In the genomic region with DNA sequence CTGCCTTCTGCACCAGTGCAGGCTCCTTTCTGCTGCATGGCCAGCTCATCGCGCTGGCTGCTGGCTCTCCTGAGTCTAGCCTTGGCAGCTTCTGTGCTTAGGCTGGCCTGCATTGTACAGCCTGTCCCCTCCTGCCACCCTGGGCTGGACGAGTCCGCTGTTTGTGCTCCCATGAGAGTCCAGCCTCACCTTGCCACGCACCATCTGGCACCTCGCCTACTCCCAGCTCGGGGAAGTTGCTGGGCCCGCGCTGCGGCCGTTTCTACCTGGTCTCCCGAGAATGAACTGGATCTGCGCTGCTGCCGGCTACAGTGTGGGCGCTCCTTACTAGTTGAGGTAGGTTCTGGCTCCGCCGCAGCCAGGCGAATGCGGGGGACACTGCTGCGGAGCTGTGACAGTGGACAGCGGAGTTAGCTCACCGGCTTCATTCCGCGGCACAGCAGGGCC, we compare ENCODE assay signal across 8 mouse cellular contexts. TPM values are rescaled to one million over a fixed set of nuclear protein-coding genes. Genes with fewer than 3 reads are reported as not detected.
DNase-seq lines count a peak whose midpoint lies in the region; ATAC-seq lines count a peak whose summit lies in the region.

No protein-coding gene starts in this region.

- intact Hi-C loops in left cerebral cortex, postnatal 25 days (cut with DNase I), result loop anchor here (2.0 to 5.0 kb wide), 2 partner anchors 109 to 135 kb away; no protein-coding TSS in a partner anchor

- ATAC-seq in hindbrain, embryonic 11.5 days (ENCODE audit: low FRiP score), result no peak
- no peak for ATAC-seq in limb, embryonic 12.5 days (ENCODE audit: insufficient number of reproducible peaks, insufficient read depth, low FRiP score, low TSS enrichment, low read depth)
- ATAC-seq in midbrain, embryonic 14.5 days (ENCODE audit: low FRiP score, low TSS enrichment), result no peak

- peak; percentile 27 to 50 for DNase-seq in left cerebral cortex, postnatal 25 days (ENCODE audit: low spot score in 2 of 2)
- no peak for DNase-seq in left cerebral cortex, adult 9 months (ENCODE audit: low spot score in 2 of 2)
- peak; percentile 68 to 70 for DNase-seq in cerebellum, postnatal 36 days
- peak; percentile 51 for DNase-seq in hindbrain, embryonic 11.5 days (ENCODE audit: low spot score)
- DNase-seq in midbrain, embryonic 14.5 days, result peak; percentile 56
- no peak for DNase-seq in urinary bladder, postnatal 25 days (ENCODE audit: low spot score)
- DNase-seq in layer of hippocampus, adult 18-20 months (ENCODE audit: low spot score in 2 of 2), result no peak

- no peaks in the 10 kb centered on the region for H3K4me1 ChIP-seq in hindbrain, embryonic 11.5 days (replicated peaks; ENCODE audit: control insufficient read depth, insufficient read depth, low read length)
- peaks cover 7% of the 10 kb centered on the region for H3K4me1 ChIP-seq in limb, embryonic 12.5 days (replicated peaks)
- H3K4me1 ChIP-seq in midbrain, embryonic 14.5 days (ENCODE audit: control insufficient read depth, insufficient read depth, low read length), result peaks cover 10% of the 10 kb centered on the region; the same call in 1 of the 2 replicates

- H3K4me2 ChIP-seq in hindbrain, embryonic 11.5 days (replicated peaks; ENCODE audit: low read depth, low read length), result peak overlapping the region; percentile 66
- H3K4me2 ChIP-seq in limb, embryonic 12.5 days, result peak overlapping the region; percentile 75
- peak overlapping the region; percentile 60 for H3K4me2 ChIP-seq in midbrain, embryonic 14.5 days (ENCODE audit: low read length)

- peak overlapping the region; percentile 27 for H3K4me3 ChIP-seq in hindbrain, embryonic 11.5 days (ENCODE audit: low read depth, low read length)
- H3K4me3 ChIP-seq in limb, embryonic 12.5 days (replicated peaks), result peak overlapping the region; percentile 42
- H3K4me3 ChIP-seq in midbrain, embryonic 14.5 days (replicated peaks; ENCODE audit: low read depth, low read length), result peak overlapping the region; percentile 31

- H3K9me3 ChIP-seq in hindbrain, embryonic 11.5 days (ENCODE audit: control insufficient read depth, low read length), result no peaks in the 10 kb centered on the region
- H3K9me3 ChIP-seq in limb, embryonic 12.5 days, result 0 out of 2 replicates have a peak, but pooled peaks cover 5% of the 10 kb centered on the region
- no peaks in the 10 kb centered on the region for H3K9me3 ChIP-seq in midbrain, embryonic 14.5 days (ENCODE audit: control insufficient read depth, low read length)

- H3K36me3 ChIP-seq in hindbrain, embryonic 11.5 days (ENCODE audit: control insufficient read depth, insufficient read depth, low read length), result no peaks in the 10 kb centered on the region
- no peaks in the 10 kb centered on the region for H3K36me3 ChIP-seq in limb, embryonic 12.5 days
- H3K36me3 ChIP-seq in midbrain, embryonic 14.5 days (ENCODE audit: control insufficient read depth, insufficient read depth, low read length), result no peaks in the 10 kb centered on the region

- H3K27me3 ChIP-seq in hindbrain, embryonic 11.5 days (ENCODE audit: control insufficient read depth, insufficient read depth, low read length), result 0 out of 2 replicates have a peak, but pooled peaks cover 2% of the 10 kb centered on the region
- H3K27me3 ChIP-seq in limb, embryonic 12.5 days, result peaks cover 43% of the 10 kb centered on the region
- H3K27me3 ChIP-seq in midbrain, embryonic 14.5 days (ENCODE audit: control insufficient read depth, insufficient read depth, low read length), result no peaks in the 10 kb centered on the region; the same call in 1 of the 2 replicates

- H3K9ac ChIP-seq in hindbrain, embryonic 11.5 days (ENCODE audit: low read depth, low read length), result peak overlapping the region; percentile 21; the same call in 1 of the 2 replicates
- H3K9ac ChIP-seq in limb, embryonic 12.5 days (replicated peaks), result peak overlapping the region; percentile 63
- H3K9ac ChIP-seq in midbrain, embryonic 14.5 days (replicated peaks; ENCODE audit: low read length), result peak overlapping the region; percentile 52

- 2% methylated on average over 24 of the region's 24 CpGs for WGBS in hindbrain, embryonic 11.5 days
- WGBS in limb, embryonic 12.5 days, result under 1% methylated on average over 24 of the region's 24 CpGs
- 1% methylated on average over 24 of the region's 24 CpGs for WGBS in midbrain, embryonic 14.5 days

- H3K27ac ChIP-seq in hindbrain, embryonic 11.5 days (ENCODE audit: low read depth, low read length), result no peak overlapping the region
- no peak overlapping the region for H3K27ac ChIP-seq in limb, embryonic 12.5 days
- H3K27ac ChIP-seq in midbrain, embryonic 14.5 days (replicated peaks; ENCODE audit: low read depth, low read length), result peak overlapping the region; percentile 45; the same call in 1 of the 2 replicates

RNA-seq across cellular contexts. Expression of a gene that starts 12.4 kb away (rescaled TPM):
- 1 to 10 TPM; 5.4 to 6.7 TPM for total RNA-seq in left cerebral cortex, postnatal 25 days (2021)
- 6.7 and 9.6 TPM in 2 replicates for polyA plus RNA-seq in hindbrain, embryonic 11.5 days (2014; fragmentation: Nextera tagmentation; extraction: Ambion mirVana)
- polyA plus RNA-seq in limb, embryonic 12.5 days (2016; fragmentation: Nextera tagmentation; extraction: Ambion mirVana), result 9.2 and 10.1 TPM in 2 replicates
- polyA plus RNA-seq in midbrain, embryonic 14.5 days (2014; fragmentation: Nextera tagmentation; extraction: Ambion mirVana), result 7.0 and 7.7 TPM in 2 replicates
- 1 to 10 TPM; 6.3 to 7.5 TPM for total RNA-seq in layer of hippocampus, adult 18-20 months (2021)

RNA-seq across cellular contexts. Expression of a gene that starts 18.1 kb away (rescaled TPM):
- total RNA-seq in left cerebral cortex, postnatal 25 days (2021), result 10 to 100 TPM; 11.7 TPM
- polyA plus RNA-seq in hindbrain, embryonic 11.5 days (2014; fragmentation: Nextera tagmentation; extraction: Ambion mirVana), result 5.1 and 5.7 TPM in 2 replicates
- polyA plus RNA-seq in limb, embryonic 12.5 days (2016; fragmentation: Nextera tagmentation; extraction: Ambion mirVana), result 21.0 and 22.6 TPM in 2 replicates
- polyA plus RNA-seq in midbrain, embryonic 14.5 days (2014; fragmentation: Nextera tagmentation; extraction: Ambion mirVana), result 5.1 and 12.9 TPM in 2 replicates
- 10 to 100 TPM; 11.3 to 13.6 TPM for total RNA-seq in layer of hippocampus, adult 18-20 months (2021)

RNA-seq across cellular contexts. Expression of a gene that starts 23.5 kb away (rescaled TPM):
- 1 to 10 TPM; 2.8 to 4.0 TPM for total RNA-seq in left cerebral cortex, postnatal 25 days (2021)
- polyA plus RNA-seq in hindbrain, embryonic 11.5 days (2014; fragmentation: Nextera tagmentation; extraction: Ambion mirVana), result 5.4 and 6.2 TPM in 2 replicates
- 5.8 and 6.7 TPM in 2 replicates for polyA plus RNA-seq in limb, embryonic 12.5 days (2016; fragmentation: Nextera tagmentation; extraction: Ambion mirVana)
- polyA plus RNA-seq in midbrain, embryonic 14.5 days (2014; fragmentation: Nextera tagmentation; extraction: Ambion mirVana), result 5.3 and 6.9 TPM in 2 replicates
- total RNA-seq in layer of hippocampus, adult 18-20 months (2021), result 1 to 10 TPM; 3.4 to 3.5 TPM

RNA-seq across cellular contexts. Expression of a gene that starts 29.9 kb away (rescaled TPM):
- total RNA-seq in left cerebral cortex, postnatal 25 days (2021), result 1 to 10 TPM; 6.6 to 7.9 TPM
- 6.1 and 6.3 TPM in 2 replicates for polyA plus RNA-seq in hindbrain, embryonic 11.5 days (2014; fragmentation: Nextera tagmentation; extraction: Ambion mirVana)
- 6.4 and 7.0 TPM in 2 replicates for polyA plus RNA-seq in limb, embryonic 12.5 days (2016; fragmentation: Nextera tagmentation; extraction: Ambion mirVana)
- 5.5 and 6.2 TPM in 2 replicates for polyA plus RNA-seq in midbrain, embryonic 14.5 days (2014; fragmentation: Nextera tagmentation; extraction: Ambion mirVana)
- total RNA-seq in layer of hippocampus, adult 18-20 months (2021), result 1 to 10 TPM; 6.0 to 7.9 TPM

RNA-seq across cellular contexts. Expression of a gene that starts 43.1 kb away (rescaled TPM):
- total RNA-seq in left cerebral cortex, postnatal 25 days (2021), result 1 to 10 TPM; 4.5 TPM
- polyA plus RNA-seq in hindbrain, embryonic 11.5 days (2014; fragmentation: Nextera tagmentation; extraction: Ambion mirVana), result 6.9 and 8.1 TPM in 2 replicates
- polyA plus RNA-seq in limb, embryonic 12.5 days (2016; fragmentation: Nextera tagmentation; extraction: Ambion mirVana), result 7.0 and 8.3 TPM in 2 replicates
- 4.6 and 5.7 TPM in 2 replicates for polyA plus RNA-seq in midbrain, embryonic 14.5 days (2014; fragmentation: Nextera tagmentation; extraction: Ambion mirVana)
- total RNA-seq in layer of hippocampus, adult 18-20 months (2021), result 1 to 10 TPM; 3.8 to 3.9 TPM

Comparison
In these comparisons a context has a peak if more than half of its experiments do, and no peak if none do; other contexts are left out.
1. DNase-seq: peak in left cerebral cortex, postnatal 25 days (2 of 2), cerebellum, postnatal 36 days (2 of 2), hindbrain, embryonic 11.5 days (single experiment) and midbrain, embryonic 14.5 days (single experiment); none in left cerebral cortex, adult 9 months (0 of 2), urinary bladder, postnatal 25 days (single experiment) and layer of hippocampus, adult 18-20 months (0 of 2).
2. Peak in every context shown above with its lines, with median percentiles within 50 percentile points of each other: H3K4me2 ChIP-seq, H3K4me3 ChIP-seq and H3K9ac ChIP-seq.